Mouse (Mus musculus) mouse trophoblast stem cell (cell line): ENCODE measurements around the gene Trim62.

ENCODE experiments used
- in situ Hi-C, 2 experiments: fragments of 300-500 bp; cut with MseI, MboI; formaldehyde crosslinking; loops; 2 replicates in 1 of 2; 3 replicates in 1 of 2; pipeline ENCODE4 v1.15.1; 2025

The Trim62 gene

GRCm38 (mm10) chr4:128957155-128957911, 74.0 kb downstream of the Trim62 start:
- in situ Hi-C loops: no loop called here

GRCm38 (mm10) chr4:128958156-128958555, 74.8 kb downstream of the Trim62 start:
- in situ Hi-C loops: no loop called here

- in situ Hi-C loops: no loop called here
Observed at GRCm38 (mm10) chr4:128958849-128959248, 75.5 kb downstream of the Trim62 start.

- in situ Hi-C loops: loop anchor here in 1 of 2 experiments (5.0 kb wide), 1 partner anchor 123 kb away; no protein-coding TSS in a partner anchor
Observed at GRCm38 (mm10) chr4:128959676-128960075, 76.3 kb downstream of the Trim62 start.
